Mouse (Mus musculus) heart, postnatal 10 days (tissue): ENCODE measurements at regions not wholly inside any gene's neighbourhood (a gene's known extent, or its start where the extent isn't known, plus 50 kb on each side); places are given as distances from the start of the nearest gene placed in this dataset.

ENCODE experiments used
- DNase-seq, 2 experiments: peaks; one replicate each; pipeline ENCODE4 v3.0.0; 2021
- intact Hi-C: fragments of 180-260 bp; cut with DNase I; formaldehyde crosslinking; loops from one replicate; pipeline ENCODE4 v1.15.1; 2025

DNA sequence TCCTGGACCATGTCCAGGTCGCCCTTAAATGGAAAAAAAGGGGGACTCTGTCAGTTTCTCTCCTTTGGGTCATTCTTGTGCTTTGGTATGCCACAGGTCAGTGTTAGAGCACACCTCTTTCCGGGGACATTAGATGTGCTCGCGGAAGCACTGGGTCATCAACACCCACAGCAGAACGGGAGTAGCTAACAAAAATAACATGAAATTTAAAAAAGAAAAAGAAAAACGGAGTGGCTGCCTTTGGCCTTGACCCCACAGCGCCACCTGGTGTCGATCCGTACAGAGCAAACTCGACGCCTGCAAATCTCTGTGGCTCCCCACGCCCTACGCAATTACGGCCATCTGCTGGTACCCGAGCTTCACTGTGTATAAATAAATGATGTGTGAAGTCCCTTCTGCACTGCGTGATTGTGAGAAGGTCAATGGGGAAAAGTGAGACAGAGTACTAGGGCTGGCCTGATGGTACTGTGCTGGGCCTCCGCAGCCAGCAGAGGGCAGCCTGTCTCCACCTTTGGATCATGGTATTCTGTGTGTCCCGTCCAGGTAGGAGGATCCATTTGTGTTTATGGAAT, 99.0 kb upstream of the Slc7a12 start:
- peak; percentile 45 to 73 for DNase-seq
- intact Hi-C loops: loop anchor here (2.0 to 5.0 kb wide), 2 partner anchors 285 to 504 kb away; no protein-coding TSS in a partner anchor

GRCm38 (mm10) chr3:14390656-14391055, 89.8 kb upstream of the Slc7a12 start:
- DNase-seq: no peak
- intact Hi-C loops: no loop called here

GRCm38 (mm10) chr3:14398676-14399075, 81.8 kb upstream of the Slc7a12 start:
- intact Hi-C loops: no loop called here
- DNase-seq: no peak

DNA sequence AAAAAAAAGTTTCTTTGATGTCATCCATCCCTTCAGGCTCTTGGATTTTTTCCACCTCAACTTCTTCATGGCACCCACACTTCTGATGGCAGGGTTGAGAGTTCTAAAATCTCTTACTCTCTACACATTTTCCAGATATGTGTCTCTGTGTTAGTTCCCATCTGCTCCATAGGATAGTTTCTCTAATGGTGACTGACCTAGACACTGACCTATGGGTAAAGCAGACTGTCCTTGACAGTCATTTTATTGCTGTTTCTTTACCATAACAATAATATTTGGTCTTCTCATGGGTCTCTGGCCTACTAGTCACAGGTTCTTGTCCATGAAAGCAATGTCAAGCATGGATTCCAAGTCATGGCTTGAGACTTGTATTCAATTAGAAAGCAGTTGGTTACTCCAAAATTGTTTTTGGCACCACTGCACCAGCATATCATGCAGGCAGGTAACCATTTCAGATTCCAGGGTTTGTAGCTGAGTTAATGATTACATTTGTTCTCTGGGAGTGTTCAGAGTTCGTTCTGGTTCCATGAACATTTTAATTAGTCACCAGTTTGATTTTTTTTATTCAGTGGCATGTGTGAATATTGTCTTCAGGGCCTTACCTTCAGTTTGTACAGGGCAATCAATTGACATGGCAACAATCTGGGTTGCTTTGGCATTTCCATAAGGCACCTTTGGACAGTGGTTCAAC, 71.9 kb upstream of the Slc7a12 start:
- intact Hi-C loops: no loop called here
- no peak for DNase-seq
